Mouse (Mus musculus): Measurements from ENCODE around the gene Iqcg.

Iqcg gene

DNA sequence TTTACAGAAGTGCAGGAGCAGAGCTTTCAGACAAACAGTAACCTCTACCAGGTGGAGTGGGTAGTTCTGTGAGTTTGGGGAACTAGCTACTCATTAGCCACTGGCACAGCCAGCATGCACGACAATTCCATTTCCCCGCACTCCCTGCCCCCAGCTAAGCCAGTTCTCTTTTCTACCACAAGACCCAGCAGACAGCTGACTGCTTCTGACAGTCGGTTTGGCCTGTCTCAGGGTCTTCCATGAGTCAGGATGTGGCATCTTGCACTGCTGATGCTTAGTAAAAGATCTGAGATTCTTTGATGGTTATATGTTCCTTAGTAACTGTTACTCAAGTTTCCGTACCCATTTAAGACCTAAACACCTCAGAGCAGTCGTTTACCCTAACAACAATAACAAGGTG, 83.5 kb downstream of the Iqcg start:
- DNase-seq = no peak

All from cerebellum, adult 18-20 months (tissue).